Mouse (Mus musculus) B cell, adult 2 months (primary cell): Measurements from ENCODE around the gene Ugt1a8.
A peak's percentile ranks its signal among the peaks of the same experiment; 100 is the strongest.

Experiments
- DNase-seq, 2 experiments: peaks; one replicate each; pipeline ENCODE4 v3.0.0; 2022

The Ugt1a8 gene

DNA sequence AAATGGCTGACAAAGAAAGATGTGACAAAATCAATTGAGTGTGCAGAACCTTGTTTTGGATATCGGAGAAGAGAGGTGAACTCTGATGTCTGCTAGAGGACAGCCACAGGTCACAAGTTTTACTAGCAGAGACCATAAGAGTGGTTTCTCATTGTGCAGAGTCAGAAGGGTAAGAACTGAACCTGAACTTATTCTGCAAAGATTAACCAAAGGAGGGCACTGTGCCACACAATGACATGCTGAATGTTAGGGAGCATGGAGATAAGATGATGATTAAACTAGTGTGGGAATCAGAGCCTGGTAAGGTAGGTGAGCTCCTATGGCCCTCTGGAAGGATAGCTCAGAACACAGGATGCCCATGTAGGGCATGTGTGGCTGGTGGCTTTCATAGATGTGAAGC, 108.1 kb downstream of the Ugt1a8 start:
- DNase-seq: no peak

DNA sequence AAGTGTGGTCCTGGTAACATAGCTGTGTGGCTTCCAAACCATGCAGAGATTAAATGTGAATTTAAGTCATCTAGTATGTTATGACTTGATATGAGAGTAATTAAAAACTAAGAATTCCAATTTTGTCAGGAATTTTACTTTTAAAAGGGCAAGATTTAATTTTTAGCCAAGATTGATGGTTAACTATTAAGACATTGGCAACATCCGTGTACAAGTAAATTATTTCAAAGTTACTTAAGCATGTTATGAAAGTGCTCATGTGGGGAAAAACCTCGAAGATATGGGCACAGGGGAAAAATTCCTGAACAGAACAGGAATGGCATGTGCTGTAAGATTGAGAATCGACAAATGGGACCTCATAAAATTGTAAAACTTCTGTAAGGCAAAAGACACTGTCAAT, 109.8 kb downstream of the Ugt1a8 start:
- DNase-seq: no peak

GRCm38 (mm10) chr1:88199996-88200395, 112.4 kb downstream of the Ugt1a8 start:
- DNase-seq: no peak

DNA sequence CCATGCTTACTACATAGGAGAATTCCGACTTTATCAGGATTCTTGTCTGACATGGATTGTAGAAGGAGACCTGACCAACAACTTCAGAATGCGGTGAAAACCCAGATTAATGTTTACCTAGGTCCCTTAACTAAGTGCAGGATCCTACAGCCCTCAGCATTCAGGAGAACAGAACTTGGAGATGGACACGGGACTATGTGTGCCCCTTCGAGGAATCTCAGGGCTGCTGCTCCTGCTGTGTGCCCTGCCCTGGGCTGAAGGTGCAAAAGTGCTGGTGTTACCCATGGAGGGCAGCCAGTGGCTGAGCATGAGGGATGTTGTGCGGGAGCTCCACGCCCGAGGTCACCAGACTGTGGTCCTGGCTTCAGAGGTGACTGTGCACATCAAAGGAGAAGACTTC, 112.8 kb downstream of the Ugt1a8 start, which contains the start of gene Ugt1a2:
TSS of gene Ugt1a2 (plus strand) at position 146 of the 400 bp plus-strand sequence.
- DNase-seq: no peak

DNA sequence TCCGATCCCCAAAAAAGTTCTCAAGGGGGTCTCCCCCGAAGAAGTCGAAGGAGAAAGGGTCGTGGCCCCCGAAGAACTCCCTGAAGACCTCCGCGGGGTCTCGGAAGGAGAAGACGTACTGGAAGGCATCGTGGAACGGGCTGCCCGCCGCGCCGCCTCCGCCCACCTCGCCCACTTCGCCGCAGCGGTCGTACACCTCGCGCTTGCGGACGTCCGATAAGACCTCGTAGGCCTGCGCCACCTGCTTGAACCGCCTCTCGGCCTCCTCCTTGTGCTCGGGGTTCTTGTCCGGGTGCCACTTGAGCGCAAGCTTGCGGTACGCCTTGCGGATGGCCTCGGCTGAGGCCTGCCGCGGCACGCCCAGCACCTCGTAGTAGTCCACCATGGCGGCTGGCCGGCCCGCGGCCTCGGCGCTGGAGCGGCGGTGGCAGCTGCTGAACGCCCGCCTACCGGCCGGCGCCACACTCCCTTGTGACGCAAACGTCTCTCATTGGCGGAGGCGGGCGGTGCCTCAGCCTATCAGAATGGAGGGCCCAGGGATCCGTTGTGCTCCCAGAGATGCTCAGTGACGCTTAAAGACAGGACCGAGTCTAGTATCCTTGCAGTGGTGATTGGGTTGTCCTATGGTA, 117.8 kb downstream of the Ugt1a8 start, which contains the start of gene Dnajb3:
TSS of gene Dnajb3 (minus strand) at position 489 of the 629 bp plus-strand sequence.
- peak; percentile 64 to 66 for DNase-seq

- no peak for DNase-seq
Observed at GRCm38 (mm10) chr1:88206843-88207479, 119.3 kb downstream of the Ugt1a8 start.

GRCm38 (mm10) chr1:88211812-88212211, 124.2 kb downstream of the Ugt1a8 start, which contains the start of gene Ugt1a1:
Gene Ugt1a1, plus strand, starts transcription at chr1:88211959.
- DNase-seq: no peak

GRCm38 (mm10) chr1:88212341-88213045, 124.9 kb downstream of the Ugt1a8 start:
- no peak for DNase-seq

GRCm38 (mm10) chr1:88213061-88213460, 125.4 kb downstream of the Ugt1a8 start:
- DNase-seq: no peak

GRCm38 (mm10) chr1:88213766-88214461, 126.3 kb downstream of the Ugt1a8 start:
- DNase-seq: no peak

DNA sequence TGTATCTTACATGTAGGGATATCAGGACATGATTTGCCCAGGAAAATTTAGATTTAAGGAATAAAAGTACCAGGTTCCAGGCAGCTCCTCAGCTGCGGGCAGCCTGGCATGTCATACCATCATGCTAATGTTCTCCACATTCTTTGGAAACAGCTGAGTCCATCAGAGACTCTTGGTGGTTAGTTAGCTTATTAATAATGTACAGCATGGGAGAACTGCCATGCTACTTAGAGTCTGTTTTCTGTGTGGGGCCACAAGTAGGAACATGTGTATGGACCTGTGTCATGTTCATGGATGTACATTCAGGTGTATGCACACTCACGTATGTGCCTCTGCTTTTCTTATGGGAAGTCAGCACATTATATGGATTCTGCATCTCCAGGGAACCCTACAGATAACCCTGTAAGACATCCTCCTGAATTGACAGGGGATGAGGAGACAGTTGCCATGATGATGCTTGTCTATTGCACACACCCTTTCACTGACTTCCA, 126.9 kb downstream of the Ugt1a8 start:
- no peak for DNase-seq

GRCm38 (mm10) chr1:88215466-88216380, 128.1 kb downstream of the Ugt1a8 start:
- no peak for DNase-seq

- DNase-seq: no peak
Observed at GRCm38 (mm10) chr1:88216551-88216950, 128.9 kb downstream of the Ugt1a8 start.

DNA sequence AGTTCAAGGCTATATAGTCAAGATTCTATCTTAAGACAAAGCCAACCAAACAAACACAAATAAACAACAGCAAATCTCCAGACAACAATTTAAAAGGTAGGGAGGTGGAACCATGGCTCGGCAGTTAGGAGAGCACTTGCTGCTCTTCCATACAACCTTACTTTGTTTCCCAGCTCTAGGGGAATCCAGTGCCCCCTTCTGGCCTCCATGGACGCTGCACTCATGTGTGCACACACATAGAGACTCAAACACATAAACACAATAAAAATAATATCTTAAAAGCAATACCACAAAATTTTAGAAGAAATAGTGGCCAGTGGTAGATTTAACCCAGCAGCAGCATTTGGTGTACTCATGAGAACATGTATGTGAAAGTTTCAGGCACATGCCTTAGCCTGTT, 129.5 kb downstream of the Ugt1a8 start:
- peak in 1 of 2 experiments; percentile 14 for DNase-seq

DNA sequence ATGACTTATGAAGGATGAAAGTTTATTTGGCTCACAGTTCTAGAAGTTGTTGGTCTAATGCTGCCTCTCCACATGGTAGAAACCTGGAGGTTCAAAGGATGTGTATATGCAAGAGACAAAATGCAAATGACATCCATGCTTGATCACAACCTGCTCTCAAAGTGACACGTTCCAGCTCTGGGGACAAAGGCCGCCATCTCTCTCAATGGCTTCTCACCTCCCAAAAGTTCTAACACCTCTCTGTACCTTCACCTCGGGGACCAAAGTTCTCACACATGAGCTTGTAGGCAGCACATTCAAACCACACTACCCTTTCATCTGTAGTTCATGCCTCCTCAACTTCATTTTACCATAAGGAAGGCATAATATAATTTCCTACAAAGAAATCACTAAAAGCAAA, 130.0 kb downstream of the Ugt1a8 start:
- no peak for DNase-seq

GRCm38 (mm10) chr1:88218051-88218450, 130.4 kb downstream of the Ugt1a8 start:
- no peak for DNase-seq

DNA sequence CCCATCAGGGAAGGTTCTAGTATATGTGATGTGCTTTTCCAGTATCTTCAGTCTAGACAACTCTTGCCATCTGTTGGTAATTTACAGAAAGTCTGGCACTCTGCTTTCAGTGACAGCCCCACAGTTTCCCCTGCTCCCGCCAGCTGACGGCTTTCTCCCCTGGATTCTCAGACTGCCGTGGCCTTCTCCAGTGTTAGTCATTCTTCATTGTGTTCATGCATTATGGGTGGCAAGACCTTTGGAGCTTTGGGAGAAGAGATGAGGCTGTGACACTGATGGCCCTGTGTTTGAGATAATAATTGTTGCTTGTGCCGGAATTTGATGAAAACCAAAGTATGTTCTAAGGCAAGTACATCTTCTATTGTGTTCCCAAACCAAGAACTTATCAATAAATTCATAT, 131.0 kb downstream of the Ugt1a8 start:
- no peak for DNase-seq

DNA sequence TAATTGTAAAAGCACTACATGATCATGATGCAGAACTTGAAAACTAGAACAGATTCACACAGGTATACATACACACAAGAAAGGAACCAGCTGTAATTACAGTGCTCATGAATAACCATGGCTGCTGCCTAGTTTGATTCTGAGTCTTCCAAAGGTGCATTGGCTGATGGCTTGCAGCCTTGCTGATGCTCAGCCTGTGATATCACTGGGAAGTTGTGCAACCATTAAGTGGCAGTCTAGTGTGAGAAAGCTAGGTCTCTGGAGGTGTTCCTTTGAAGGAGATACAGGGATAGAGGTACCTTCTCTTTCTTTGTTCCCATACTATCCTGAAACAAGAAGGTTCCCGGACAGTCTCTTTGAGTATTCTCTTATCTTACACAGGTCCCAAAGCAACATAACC, 131.4 kb downstream of the Ugt1a8 start:
- DNase-seq: no peak

DNA sequence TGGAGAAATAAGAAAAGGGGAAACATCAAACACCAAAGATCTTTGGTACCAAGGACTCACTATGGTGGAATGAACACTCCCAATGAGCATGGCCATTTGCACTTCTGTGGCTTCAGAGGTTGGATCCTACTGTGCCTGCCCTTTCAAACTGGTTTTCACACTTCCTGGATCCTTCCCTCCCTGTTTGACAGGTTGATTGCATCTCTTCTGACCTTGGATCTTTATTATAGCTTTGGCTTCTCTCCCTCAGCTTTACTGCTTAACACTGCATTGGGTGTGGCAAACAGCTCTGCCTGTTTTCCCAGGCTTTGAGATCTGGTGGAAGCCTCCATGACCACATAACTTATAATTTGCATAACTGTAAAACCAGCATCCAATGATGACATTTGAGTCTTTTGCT, 132.7 kb downstream of the Ugt1a8 start:
- DNase-seq: no peak

- DNase-seq: no peak
Observed at GRCm38 (mm10) chr1:88222216-88222615, 134.6 kb downstream of the Ugt1a8 start.

GRCm38 (mm10) chr1:88223011-88223515, 135.4 kb downstream of the Ugt1a8 start:
- DNase-seq: peak in 1 of 2 experiments; percentile 8

GRCm38 (mm10) chr1:88223591-88223990, 136.0 kb downstream of the Ugt1a8 start:
- DNase-seq: peak in 1 of 2 experiments; percentile 8
